Mouse (Mus musculus): ENCODE measurements around the gene Bcl2l11. TPM values are rescaled to one million over a fixed set of nuclear protein-coding genes. Genes with fewer than 3 reads are reported as not detected.

Bcl2l11 gene
- total and polyA plus RNA-seq, 2 experiments from 2014 or later, result 5.1 to 6.5 TPM

GRCm38 (mm10) chr2:128085481-128085880 lies 40.4 kb upstream of the Bcl2l11 start:
- no peak overlapping the region for H3K4me3 ChIP-seq (ENCODE audit: low read depth, low read length)
- H3K36me3 ChIP-seq (ENCODE audit: insufficient read depth, low read length), result no peaks in the 10 kb centered on the region
- ATAC-seq (ENCODE audit: low FRiP score) (no peak), DNase-seq (ENCODE audit: low spot score) (no peak)
- no peak overlapping the region for H3K27ac ChIP-seq (ENCODE audit: low read depth, low read length)
- H3K4me2 ChIP-seq (ENCODE audit: low read depth, low read length, poor library complexity, severe bottlenecking), result no peak overlapping the region
- no peaks in the 10 kb centered on the region for H3K4me1 ChIP-seq (ENCODE audit: insufficient read depth, low read length)
- H3K27me3 ChIP-seq (ENCODE audit: insufficient read depth, low read length), result no peaks in the 10 kb centered on the region
- H3K9ac ChIP-seq (replicated peaks; ENCODE audit: low read length, poor library complexity, severe bottlenecking), result no peak overlapping the region
- 89% methylated on average over 1 of the region's 1 CpGs for WGBS
- TF ChIP-seq CTCF (IDR thresholded peaks at IDR 0.05), result no peak
- no peaks in the 10 kb centered on the region for H3K9me3 ChIP-seq (ENCODE audit: low read length)

GRCm38 (mm10) chr2:128086301-128086886 lies 39.4 kb upstream of the Bcl2l11 start:
- Histone ChIP-seq H3K4me2 (ENCODE audit: low read depth, low read length, poor library complexity, severe bottlenecking) (no peak overlapping the region), H3K4me1 (ENCODE audit: insufficient read depth, low read length) (no peaks in the 10 kb centered on the region), H3K9me3 (ENCODE audit: low read length) (no peaks in the 10 kb centered on the region), H3K27me3 (ENCODE audit: insufficient read depth, low read length) (no peaks in the 10 kb centered on the region), H3K27ac (ENCODE audit: low read depth, low read length) (no peak overlapping the region), H3K4me3 (ENCODE audit: low read depth, low read length) (no peak overlapping the region), H3K36me3 (ENCODE audit: insufficient read depth, low read length) (no peaks in the 10 kb centered on the region), H3K9ac (replicated peaks; ENCODE audit: low read length, poor library complexity, severe bottlenecking) (no peak overlapping the region)
- ATAC-seq (ENCODE audit: low FRiP score) (no peak), DNase-seq (ENCODE audit: low spot score) (no peak)
- TF ChIP-seq CTCF (IDR thresholded peaks at IDR 0.05), result no peak
- WGBS, result 61% methylated on average over 14 of the region's 14 CpGs

- Histone ChIP-seq H3K4me3 (ENCODE audit: low read depth, low read length) (no peak overlapping the region), H3K4me1 (ENCODE audit: insufficient read depth, low read length) (no peaks in the 10 kb centered on the region), H3K27ac (ENCODE audit: low read depth, low read length) (no peak overlapping the region), H3K9ac (replicated peaks; ENCODE audit: low read length, poor library complexity, severe bottlenecking) (no peak overlapping the region), H3K27me3 (ENCODE audit: insufficient read depth, low read length) (no peaks in the 10 kb centered on the region), H3K36me3 (ENCODE audit: insufficient read depth, low read length) (no peaks in the 10 kb centered on the region), H3K4me2 (ENCODE audit: low read depth, low read length, poor library complexity, severe bottlenecking) (no peak overlapping the region), H3K9me3 (ENCODE audit: low read length) (no peaks in the 10 kb centered on the region)
- ATAC-seq (ENCODE audit: low FRiP score), result no peak
- WGBS, result 86% methylated on average over 7 of the region's 7 CpGs
- DNase-seq (ENCODE audit: low spot score), result no peak
- no peak for TF ChIP-seq CTCF (IDR thresholded peaks at IDR 0.05)
Measured at GRCm38 (mm10) chr2:128086996-128087526, 38.8 kb upstream of the Bcl2l11 start.

GRCm38 (mm10) chr2:128087798-128088545 lies 37.9 kb upstream of the Bcl2l11 start:
- H3K4me2 ChIP-seq (ENCODE audit: low read depth, low read length, poor library complexity, severe bottlenecking), result no peak overlapping the region
- H3K9me3 ChIP-seq (ENCODE audit: low read length), result no peaks in the 10 kb centered on the region
- no peak overlapping the region for H3K9ac ChIP-seq (replicated peaks; ENCODE audit: low read length, poor library complexity, severe bottlenecking)
- H3K36me3 ChIP-seq (ENCODE audit: insufficient read depth, low read length), result no peaks in the 10 kb centered on the region
- no peak overlapping the region for H3K27ac ChIP-seq (ENCODE audit: low read depth, low read length)
- DNase-seq (ENCODE audit: low spot score) (no peak), ATAC-seq (ENCODE audit: low FRiP score) (no peak)
- no peak overlapping the region for H3K4me3 ChIP-seq (ENCODE audit: low read depth, low read length)
- H3K4me1 ChIP-seq (ENCODE audit: insufficient read depth, low read length), result no peaks in the 10 kb centered on the region
- no peaks in the 10 kb centered on the region for H3K27me3 ChIP-seq (ENCODE audit: insufficient read depth, low read length)
- no peak for TF ChIP-seq CTCF (IDR thresholded peaks at IDR 0.05)
- WGBS, result 91% methylated on average over 8 of the region's 8 CpGs

GRCm38 (mm10) chr2:128090283-128090885 lies 35.5 kb upstream of the Bcl2l11 start:
- Histone ChIP-seq H3K9me3 (ENCODE audit: low read length) (no peaks in the 10 kb centered on the region), H3K9ac (replicated peaks; ENCODE audit: low read length, poor library complexity, severe bottlenecking) (no peak overlapping the region), H3K27ac (ENCODE audit: low read depth, low read length) (no peak overlapping the region), H3K4me1 (ENCODE audit: insufficient read depth, low read length) (no peaks in the 10 kb centered on the region), H3K4me3 (ENCODE audit: low read depth, low read length) (no peak overlapping the region), H3K36me3 (ENCODE audit: insufficient read depth, low read length) (no peaks in the 10 kb centered on the region), H3K27me3 (ENCODE audit: insufficient read depth, low read length) (no peaks in the 10 kb centered on the region), H3K4me2 (ENCODE audit: low read depth, low read length, poor library complexity, severe bottlenecking) (no peak overlapping the region)
- ATAC-seq (ENCODE audit: low FRiP score) (no peak), DNase-seq (ENCODE audit: low spot score) (no peak)
- WGBS, result 92% methylated on average over 6 of the region's 6 CpGs
- no peak for TF ChIP-seq CTCF (IDR thresholded peaks at IDR 0.05)

Measured in midbrain, postnatal 0 days (tissue).